Mouse (Mus musculus) CD8-positive naive resting alpha-beta T cell, adult 57 days (primary cell): ENCODE data around the gene Alox8. TPM values are rescaled to one million over a fixed set of nuclear protein-coding genes. Genes with fewer than 3 reads are reported as not detected.

Experiments used
- total RNA-seq: library from RNA; stranded (reverse); gene quantifications from one replicate; pipeline ENCODE4 v1.2.4, GENCODE M21; 2023

Gene Alox8
- total RNA-seq: not detected

GRCm38 (mm10) chr11:69197743-69198142 is at the start of gene Alox8:
Alox8 (minus strand) TSS chr11:69197843.

GRCm38 (mm10) chr11:69236926-69237260 is 39.2 kb upstream of the Alox8 start, which contains the start of gene Gucy2e:
Gucy2e (minus strand) TSS chr11:69237036.

DNA sequence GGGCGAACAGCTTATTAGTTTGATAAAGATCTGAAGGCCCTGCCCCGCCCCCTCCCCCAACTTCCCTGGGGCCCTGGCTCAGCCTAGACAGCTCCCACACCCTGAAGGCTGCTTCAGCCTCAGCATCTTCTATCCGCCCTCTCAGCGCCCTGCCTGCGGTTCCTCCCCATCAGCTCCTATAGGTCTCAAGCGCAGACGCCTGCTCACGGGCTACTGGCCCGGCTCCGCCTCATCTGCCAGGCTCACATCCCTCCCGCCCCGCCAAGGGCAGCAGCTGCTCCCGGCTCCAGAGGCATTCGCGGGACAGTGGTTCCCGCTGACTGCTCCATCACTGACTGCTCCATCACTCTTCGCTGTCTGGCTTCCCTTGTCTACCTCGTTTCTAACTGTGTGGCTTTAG is 40.8 kb downstream of the Alox8 start, which contains the start of gene Alox12b:
Gene Alox12b (plus strand): TSS at position 190 of the 400 bp plus-strand sequence.

Other genes with a start within 250 kb of the Alox8 start
- not detected for gene Arhgef15, start 240.4 kb downstream of the Alox8 start, total RNA-seq
- 1.9 TPM for gene Slc25a35, start 229.7 kb downstream of the Alox8 start, total RNA-seq
- 10.7 TPM for gene Rangrf, start 222.7 kb downstream of the Alox8 start, total RNA-seq
- gene Pfas, start 189.4 kb downstream of the Alox8 start, total RNA-seq: 28.8 TPM
- gene Ctc1, start 181.9 kb downstream of the Alox8 start, total RNA-seq: 22.0 TPM
- 1.1 TPM for gene Aurkb, start 152.2 kb downstream of the Alox8 start, total RNA-seq
- gene Borcs6, start 138.1 kb downstream of the Alox8 start, total RNA-seq: 10.6 TPM
- 3.6 TPM for gene Tmem107, start 127.0 kb downstream of the Alox8 start, total RNA-seq
- 328 TPM for gene Vamp2, start 109.4 kb downstream of the Alox8 start, total RNA-seq
- 415 TPM for gene Per1, start 102.6 kb downstream of the Alox8 start, total RNA-seq
- not detected for gene Hes7, start 77.4 kb downstream of the Alox8 start, total RNA-seq
- not detected for gene 9130213A22Rik, start 75.3 kb downstream of the Alox8 start, total RNA-seq
- 0.40 TPM for gene Aloxe3, start 71.9 kb downstream of the Alox8 start, total RNA-seq
- gene Alox12b, start 40.9 kb downstream of the Alox8 start, total RNA-seq: not detected
- gene Gucy2e, start 39.2 kb upstream of the Alox8 start, total RNA-seq: not detected
- gene Cntrob, start 125.9 kb upstream of the Alox8 start, total RNA-seq: 18.4 TPM
- gene Trappc1, start 126.1 kb upstream of the Alox8 start, total RNA-seq: 22.2 TPM
- 1.2 TPM for gene Kcnab3, start 128.4 kb upstream of the Alox8 start, total RNA-seq
- gene Rnf227, start 142.6 kb upstream of the Alox8 start, total RNA-seq: 1.5 TPM
- gene Chd3, start 171.6 kb upstream of the Alox8 start, total RNA-seq: 596 TPM
- gene Naa38, start 197.6 kb upstream of the Alox8 start, total RNA-seq: 28.6 TPM
- gene Cyb5d1, start 197.8 kb upstream of the Alox8 start, total RNA-seq: 35.5 TPM
- 9.5 TPM for gene Tmem88, start 200.4 kb upstream of the Alox8 start, total RNA-seq
- gene Kdm6b, start 215.8 kb upstream of the Alox8 start, total RNA-seq: 156 TPM